Mouse (Mus musculus): ENCODE data around the gene Olfr1014. TPM values are rescaled to one million over a fixed set of nuclear protein-coding genes. Genes with fewer than 3 reads are reported as not detected.

Olfr1014 gene
- polyA plus RNA-seq, 1 experiment from 2014 or later = not detected

GRCm38 (mm10) chr2:85804501-85804900, 32.0 kb downstream of the Olfr1014 start:
- H3K36me3 ChIP-seq (replicated peaks; ENCODE audit: control insufficient read depth, insufficient read depth, low read depth, low read length) = no peaks in the 10 kb centered on the region
- H3K4me2 ChIP-seq (ENCODE audit: low read depth, low read length) = no peak overlapping the region
- H3K27ac ChIP-seq (replicated peaks; ENCODE audit: low read depth, low read length) = no peak overlapping the region
- 47% methylated on average over 4 of the region's 4 CpGs for WGBS
- H3K27me3 ChIP-seq (ENCODE audit: control insufficient read depth, insufficient read depth, low read length) = no peaks in the 10 kb centered on the region
- ATAC-seq (replicated peaks; ENCODE audit: insufficient number of reproducible peaks, low FRiP score, low TSS enrichment, low read depth) = no peak
- H3K9me3 ChIP-seq (replicated peaks; ENCODE audit: control insufficient read depth, low read length) = no peaks in the 10 kb centered on the region
- no peak overlapping the region for H3K9ac ChIP-seq (replicated peaks; ENCODE audit: low read length)
- no peaks in the 10 kb centered on the region for H3K4me1 ChIP-seq (ENCODE audit: control insufficient read depth, insufficient read depth, low read length)
- no peak overlapping the region for H3K4me3 ChIP-seq (ENCODE audit: low read depth, low read length)
- peak; percentile 73 for DNase-seq (ENCODE audit: low spot score)

- H3K27ac ChIP-seq (replicated peaks; ENCODE audit: low read depth, low read length) = no peak within 1 kb of the TSS
- no peaks in the 10 kb centered on the region for H3K27me3 ChIP-seq (ENCODE audit: control insufficient read depth, insufficient read depth, low read length)
- ATAC-seq (replicated peaks; ENCODE audit: insufficient number of reproducible peaks, low FRiP score, low TSS enrichment, low read depth) = no peak
These were observed 45.7 kb downstream of the Olfr1014 start, which contains the start of gene Olfr1018 for GRCm38 (mm10) chr2:85818179-85818578. Gene Olfr1018 (plus strand): TSS chr2:85818479.

More at GRCm38 (mm10) chr2:85818179-85818578, 45.7 kb downstream of the Olfr1014 start, which contains the start of gene Olfr1018:
- DNase-seq (ENCODE audit: low spot score) = no peak
- Histone ChIP-seq H3K4me2 (ENCODE audit: low read depth, low read length) (no peak within 1 kb of the TSS), H3K4me1 (ENCODE audit: control insufficient read depth, insufficient read depth, low read length) (no peaks in the 10 kb centered on the region), H3K9ac (replicated peaks; ENCODE audit: low read length) (no peak within 1 kb of the TSS), H3K9me3 (replicated peaks; ENCODE audit: control insufficient read depth, low read length) (no peaks in the 10 kb centered on the region), H3K36me3 (replicated peaks; ENCODE audit: control insufficient read depth, insufficient read depth, low read depth, low read length) (no peaks in the 10 kb centered on the region), H3K4me3 (ENCODE audit: low read depth, low read length) (no peak within 1 kb of the TSS)

Other genes starting within 250 kb of the Olfr1014 start
- gene Olfr996, start 193.5 kb upstream of the Olfr1014 start, polyA plus RNA-seq (2014; fragmentation: Nextera tagmentation; extraction: Ambion mirVana) = not detected in 2 replicates
- not detected in 2 replicates for gene Olfr998, start 183.8 kb upstream of the Olfr1014 start, polyA plus RNA-seq (2014; fragmentation: Nextera tagmentation; extraction: Ambion mirVana)
- gene Olfr1000, start 160.8 kb upstream of the Olfr1014 start, polyA plus RNA-seq (2014; fragmentation: Nextera tagmentation; extraction: Ambion mirVana) = not detected in 2 replicates
- not detected in 2 replicates for gene Olfr1002, start 122.0 kb upstream of the Olfr1014 start, polyA plus RNA-seq (2014; fragmentation: Nextera tagmentation; extraction: Ambion mirVana)
- not detected in 2 replicates for gene Olfr154, start 108.3 kb upstream of the Olfr1014 start, polyA plus RNA-seq (2014; fragmentation: Nextera tagmentation; extraction: Ambion mirVana)
- gene Olfr1006, start 93.9 kb upstream of the Olfr1014 start, polyA plus RNA-seq (2014; fragmentation: Nextera tagmentation; extraction: Ambion mirVana) = not detected in 2 replicates
- gene Olfr1008, start 83.3 kb upstream of the Olfr1014 start, polyA plus RNA-seq (2014; fragmentation: Nextera tagmentation; extraction: Ambion mirVana) = not detected in 2 replicates
- not detected in 2 replicates for gene Olfr1009, start 57.3 kb upstream of the Olfr1014 start, polyA plus RNA-seq (2014; fragmentation: Nextera tagmentation; extraction: Ambion mirVana)
- not detected in 2 replicates for gene Olfr1012, start 9.9 kb upstream of the Olfr1014 start, polyA plus RNA-seq (2014; fragmentation: Nextera tagmentation; extraction: Ambion mirVana)
- not detected in 2 replicates for gene Olfr1013, start 5.6 kb upstream of the Olfr1014 start, polyA plus RNA-seq (2014; fragmentation: Nextera tagmentation; extraction: Ambion mirVana)
- gene Olfr1015, start 9.3 kb downstream of the Olfr1014 start, polyA plus RNA-seq (2014; fragmentation: Nextera tagmentation; extraction: Ambion mirVana) = 0.14 TPM in 1 of 2 replicates, not detected in the other
- gene Olfr1016, start 29.8 kb downstream of the Olfr1014 start, polyA plus RNA-seq (2014; fragmentation: Nextera tagmentation; extraction: Ambion mirVana) = not detected in 2 replicates
- gene Olfr1018, start 45.8 kb downstream of the Olfr1014 start, polyA plus RNA-seq (2014; fragmentation: Nextera tagmentation; extraction: Ambion mirVana) = not detected in 2 replicates
- not detected in 2 replicates for gene Olfr1019, start 72.8 kb downstream of the Olfr1014 start, polyA plus RNA-seq (2014; fragmentation: Nextera tagmentation; extraction: Ambion mirVana)
- not detected in 2 replicates for gene Olfr1020, start 74.3 kb downstream of the Olfr1014 start, polyA plus RNA-seq (2014; fragmentation: Nextera tagmentation; extraction: Ambion mirVana)
- not detected in 2 replicates for gene Olfr1022, start 95.9 kb downstream of the Olfr1014 start, polyA plus RNA-seq (2014; fragmentation: Nextera tagmentation; extraction: Ambion mirVana)
- not detected in 2 replicates for gene Olfr1023, start 112.9 kb downstream of the Olfr1014 start, polyA plus RNA-seq (2014; fragmentation: Nextera tagmentation; extraction: Ambion mirVana)
- gene Olfr1024, start 132.3 kb downstream of the Olfr1014 start, polyA plus RNA-seq (2014; fragmentation: Nextera tagmentation; extraction: Ambion mirVana) = not detected in 2 replicates
- not detected in 2 replicates for gene Olfr1025-ps1, start 142.5 kb downstream of the Olfr1014 start, polyA plus RNA-seq (2014; fragmentation: Nextera tagmentation; extraction: Ambion mirVana)
- gene Olfr1026, start 148.8 kb downstream of the Olfr1014 start, polyA plus RNA-seq (2014; fragmentation: Nextera tagmentation; extraction: Ambion mirVana) = 0.18 and 0.22 TPM in 2 replicates
- not detected in 2 replicates for gene Olfr1028, start 177.7 kb downstream of the Olfr1014 start, polyA plus RNA-seq (2014; fragmentation: Nextera tagmentation; extraction: Ambion mirVana)
- gene Olfr1029, start 201.2 kb downstream of the Olfr1014 start, polyA plus RNA-seq (2014; fragmentation: Nextera tagmentation; extraction: Ambion mirVana) = not detected in 2 replicates
- gene Olfr1030, start 206.6 kb downstream of the Olfr1014 start, polyA plus RNA-seq (2014; fragmentation: Nextera tagmentation; extraction: Ambion mirVana) = not detected in 2 replicates
- not detected in 2 replicates for gene Olfr1031, start 217.6 kb downstream of the Olfr1014 start, polyA plus RNA-seq (2014; fragmentation: Nextera tagmentation; extraction: Ambion mirVana)
- not detected in 2 replicates for gene Olfr1032, start 232.8 kb downstream of the Olfr1014 start, polyA plus RNA-seq (2014; fragmentation: Nextera tagmentation; extraction: Ambion mirVana)
- 0.06 TPM in 1 of 2 replicates, not detected in the other for gene Olfr1033, start 247.9 kb downstream of the Olfr1014 start, polyA plus RNA-seq (2014; fragmentation: Nextera tagmentation; extraction: Ambion mirVana)

Data from embryonic facial prominence, embryonic 11.5 days (tissue).